Mouse (Mus musculus) lung, postnatal 25 days (tissue): ENCODE results near the gene Map6d1.

Experiments used
- DNase-seq: peaks from one replicate; pipeline ENCODE4 v3.0.0; 2022; ENCODE audit warnings: low spot score

Gene Map6d1

DNA sequence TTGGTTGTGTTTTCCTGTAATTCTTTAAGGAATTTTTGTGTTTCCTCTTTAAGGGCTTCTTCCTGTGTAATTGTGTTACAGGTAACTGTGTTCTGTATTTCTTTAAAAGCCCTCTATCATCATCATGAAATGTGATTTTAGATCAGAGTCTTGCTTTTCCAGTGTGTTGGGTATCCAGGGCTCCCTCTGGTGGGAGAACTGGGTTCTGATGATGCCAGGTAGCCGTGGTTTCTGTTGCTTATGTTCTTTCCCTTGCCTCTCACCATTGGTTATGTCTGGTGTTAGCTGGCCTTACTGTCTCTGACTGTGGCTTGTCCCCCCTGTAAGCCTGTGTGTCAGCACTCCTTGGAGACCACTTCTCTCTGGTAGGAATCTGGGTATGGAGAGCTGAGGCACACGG is 55.8 kb downstream of the Map6d1 start:
- no peak for DNase-seq
